Mouse (Mus musculus): Measurements from ENCODE around the gene Arl14ep.
"Not testable (repeated sequence)": the region's sequence is repeated elsewhere in the genome, so short reads cannot be mapped to it uniquely, and the experiment has no call there.

Arl14ep gene

GRCm38 (mm10) chr2:106973959-106974639, at the start of gene Arl14ep:
Gene Arl14ep, minus strand, starts transcription at chr2:106974424.
- peak; percentile 88 to 90 for DNase-seq

GRCm38 (mm10) chr2:107022713-107023112, 48.5 kb upstream of the Arl14ep start:
- no peak for DNase-seq

GRCm38 (mm10) chr2:107019331-107019730, 45.1 kb upstream of the Arl14ep start:
- no peak for DNase-seq

GRCm38 (mm10) chr2:107013161-107013560, 38.9 kb upstream of the Arl14ep start:
- DNase-seq = no peak

GRCm38 (mm10) chr2:107012318-107012717, 38.1 kb upstream of the Arl14ep start:
- no peak for DNase-seq

GRCm38 (mm10) chr2:107010160-107010559, 35.9 kb upstream of the Arl14ep start:
- DNase-seq = no peak

- no peak for DNase-seq
These were observed 32.2 kb upstream of the Arl14ep start for GRCm38 (mm10) chr2:107006378-107006777.

GRCm38 (mm10) chr2:107005876-107006275, 31.7 kb upstream of the Arl14ep start:
- not testable (repeated sequence) for DNase-seq

GRCm38 (mm10) chr2:106991261-106991660, 17.0 kb upstream of the Arl14ep start:
- DNase-seq = no peak

- DNase-seq = no peak
These were observed 10.7 kb upstream of the Arl14ep start for GRCm38 (mm10) chr2:106984945-106985344.

- DNase-seq = no peak
These were observed 8.3 kb upstream of the Arl14ep start for GRCm38 (mm10) chr2:106982503-106982902.

- DNase-seq = no peak
These were observed 2.2 kb upstream of the Arl14ep start for GRCm38 (mm10) chr2:106976472-106976871.

GRCm38 (mm10) chr2:106973332-106973958, 779 bp downstream of the Arl14ep start:
- DNase-seq = no peak

- DNase-seq = no peak
These were observed 1.4 kb downstream of the Arl14ep start for GRCm38 (mm10) chr2:106972851-106973250.

- no peak for DNase-seq
These were observed 3.3 kb downstream of the Arl14ep start for GRCm38 (mm10) chr2:106970971-106971370.

- DNase-seq = peak; percentile 39 to 72
These were observed 5.9 kb downstream of the Arl14ep start for GRCm38 (mm10) chr2:106968320-106968719.

- no peak for DNase-seq
These were observed 10.7 kb downstream of the Arl14ep start for GRCm38 (mm10) chr2:106963560-106963959.

GRCm38 (mm10) chr2:106961650-106962049, 12.6 kb downstream of the Arl14ep start:
- DNase-seq = no peak

GRCm38 (mm10) chr2:106961066-106961465, 13.2 kb downstream of the Arl14ep start:
- DNase-seq = no peak

- peak in 1 of 2 experiments; percentile 51 for DNase-seq
These were observed 14.0 kb downstream of the Arl14ep start for GRCm38 (mm10) chr2:106960237-106960636.

- no peak for DNase-seq
These were observed 14.8 kb downstream of the Arl14ep start for GRCm38 (mm10) chr2:106959380-106959779.

GRCm38 (mm10) chr2:106958916-106959315, 15.3 kb downstream of the Arl14ep start:
- no peak for DNase-seq

- DNase-seq = peak in 1 of 2 experiments; percentile 36
These were observed 18.1 kb downstream of the Arl14ep start for GRCm38 (mm10) chr2:106956146-106956545.

GRCm38 (mm10) chr2:106955621-106956020, 18.6 kb downstream of the Arl14ep start:
- DNase-seq = peak in 1 of 2 experiments; percentile 52

All from cerebellum, postnatal 25 days (tissue).